Mouse (Mus musculus) C2C12 (cell line): ENCODE results near the gene 2810408A11Rik.

Experiments
- CEBPB ChIP-seq: IDR thresholded peaks from one replicate; pipeline ENCODE4 v1.6.1; 2011; ENCODE audit warnings: low read depth, mild to moderate bottlenecking, control low read depth, moderate library complexity
- CTCF ChIP-seq: IDR thresholded peaks from one replicate; pipeline ENCODE4 v1.5.1; 2011; ENCODE audit not compliant: control insufficient read depth, insufficient read depth, insufficient read length
- MYOD1 ChIP-seq: IDR thresholded peaks from one replicate; pipeline ENCODE4 v1.6.1; 2011; ENCODE audit warnings: low read depth; ENCODE audit not compliant: control insufficient read depth, insufficient read length
- USF1 ChIP-seq: IDR thresholded peaks from one replicate; pipeline ENCODE4 v1.6.1; 2011; ENCODE audit warnings: low read depth, mild to moderate bottlenecking, control low read depth, moderate library complexity

GRCm38 (mm10) chr11:69915667-69916627 lies 15.2 kb upstream of the 2810408A11Rik start:
- TF ChIP-seq CEBPB: no peak
- TF ChIP-seq MYOD1: no peak
- no peak for TF ChIP-seq CTCF
- no peak for TF ChIP-seq USF1
